Mouse (Mus musculus): ENCODE measurements around the gene Ankib1. TPM values are rescaled to one million over a fixed set of nuclear protein-coding genes. Genes with fewer than 3 reads are reported as not detected.
"Not testable (repeated sequence)": the region's sequence is repeated elsewhere in the genome, so short reads cannot be mapped to it uniquely, and the experiment has no call there.

Gene Ankib1
- polyA plus RNA-seq, 1 experiment from 2014 or later, result 15.0 TPM

DNA sequence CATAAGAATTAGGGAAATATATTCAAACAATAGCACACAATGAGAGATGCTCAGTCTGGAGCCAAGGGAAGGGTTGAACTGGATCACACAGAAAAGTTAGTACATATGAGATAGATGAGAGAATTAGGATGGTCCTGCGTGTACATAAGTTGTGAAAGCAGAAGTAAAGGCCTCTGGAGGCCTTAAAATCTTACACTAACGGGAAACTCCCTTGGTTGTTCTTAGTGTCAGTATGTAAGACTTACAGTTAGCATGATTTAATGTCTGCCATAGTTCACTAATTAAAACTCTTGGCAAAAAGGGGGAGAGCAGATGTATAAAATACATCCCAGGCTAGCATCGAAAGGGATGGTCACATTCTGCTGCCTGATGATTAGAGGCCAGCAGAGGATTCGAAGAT is 148.9 kb downstream of the Ankib1 start:
- Histone ChIP-seq H3K4me2 (no peak overlapping the region), H3K36me3 (ENCODE audit: control insufficient read depth, insufficient read depth, low read length) (no peaks in the 10 kb centered on the region), H3K9ac (ENCODE audit: low read length) (no peak overlapping the region), H3K27ac (ENCODE audit: low read depth, low read length) (no peak overlapping the region), H3K27me3 (ENCODE audit: control insufficient read depth, insufficient read depth, low read length) (no peaks in the 10 kb centered on the region), H3K4me3 (ENCODE audit: low read depth, low read length) (no peak overlapping the region), H3K4me1 (ENCODE audit: control insufficient read depth, insufficient read depth, low read length) (no peaks in the 10 kb centered on the region), H3K9me3 (ENCODE audit: control insufficient read depth, low read length) (no peaks in the 10 kb centered on the region)
- WGBS, result 90% methylated on average over 4 of the region's 4 CpGs
- DNase-seq (ENCODE audit: low spot score, missing footprints), result peak; percentile 23
- ATAC-seq (ENCODE audit: low FRiP score), result no peak

DNA sequence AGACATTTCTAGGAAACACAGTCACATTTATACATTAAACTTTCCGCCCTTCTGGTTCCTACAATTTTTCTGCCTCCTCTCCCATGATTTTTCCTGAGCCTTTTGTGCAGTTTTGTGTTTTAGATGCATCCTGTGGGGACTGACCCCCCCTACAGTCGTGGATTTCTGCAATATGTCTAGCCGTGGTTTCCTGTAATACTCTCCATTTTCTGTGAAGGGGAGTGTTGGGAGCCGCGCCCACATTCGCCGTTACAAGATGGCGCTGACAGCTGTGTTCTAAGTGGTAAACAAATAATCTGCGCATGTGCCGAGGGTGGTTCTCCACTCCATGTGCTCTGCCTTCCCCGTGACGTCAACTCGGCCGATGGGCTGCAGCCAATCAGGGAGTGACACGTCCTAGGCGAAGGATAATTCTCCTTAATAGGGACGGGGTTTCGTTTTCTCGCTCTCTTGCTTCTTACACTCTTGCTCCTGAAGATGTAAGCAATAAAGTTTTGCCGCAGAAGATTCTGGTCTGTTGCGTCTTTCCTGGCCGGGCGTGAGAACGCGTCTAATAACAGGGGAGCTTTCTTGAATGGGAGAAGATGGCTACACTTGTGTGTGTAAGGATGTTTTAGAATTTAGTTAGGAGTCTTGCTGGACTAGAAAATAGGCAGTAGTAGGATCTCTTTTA is 149.7 kb downstream of the Ankib1 start:
- 92% methylated on average over 15 of the region's 25 CpGs for WGBS
- not testable (repeated sequence) for H3K9me3 ChIP-seq (ENCODE audit: control insufficient read depth, low read length); H3K27ac ChIP-seq (ENCODE audit: low read depth, low read length); H3K9ac ChIP-seq (ENCODE audit: low read length); ATAC-seq (ENCODE audit: low FRiP score); H3K27me3 ChIP-seq (ENCODE audit: control insufficient read depth, insufficient read depth, low read length); H3K4me1 ChIP-seq (ENCODE audit: control insufficient read depth, insufficient read depth, low read length); H3K4me3 ChIP-seq (ENCODE audit: low read depth, low read length); DNase-seq (ENCODE audit: low spot score, missing footprints); H3K36me3 ChIP-seq (ENCODE audit: control insufficient read depth, insufficient read depth, low read length); H3K4me2 ChIP-seq

DNA sequence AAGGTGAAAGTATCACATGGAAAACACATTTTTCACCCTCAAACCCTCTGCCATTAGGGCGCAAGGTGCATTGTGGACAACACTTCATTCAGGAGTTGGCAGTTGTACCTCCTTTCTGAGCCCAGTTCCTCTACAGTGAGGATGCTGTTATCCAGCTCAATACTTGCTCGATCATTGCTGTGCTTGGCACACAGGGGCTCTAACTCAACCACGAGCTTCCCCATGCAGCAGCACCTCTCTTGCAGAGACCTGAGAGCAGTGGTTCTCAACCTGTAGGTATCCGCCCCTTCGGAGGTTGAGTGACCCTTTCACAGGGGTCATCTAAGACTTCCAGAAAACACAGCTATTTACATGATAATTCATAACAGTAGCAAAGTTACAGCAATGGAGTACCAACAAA is 151.1 kb downstream of the Ankib1 start:
- no peak for ATAC-seq (ENCODE audit: low FRiP score)
- Histone ChIP-seq H3K4me1 (ENCODE audit: control insufficient read depth, insufficient read depth, low read length) (no peaks in the 10 kb centered on the region), H3K4me3 (ENCODE audit: low read depth, low read length) (no peak overlapping the region), H3K27ac (ENCODE audit: low read depth, low read length) (no peak overlapping the region), H3K27me3 (ENCODE audit: control insufficient read depth, insufficient read depth, low read length) (no peaks in the 10 kb centered on the region), H3K9me3 (ENCODE audit: control insufficient read depth, low read length) (no peaks in the 10 kb centered on the region), H3K9ac (ENCODE audit: low read length) (no peak overlapping the region), H3K4me2 (no peak overlapping the region), H3K36me3 (ENCODE audit: control insufficient read depth, insufficient read depth, low read length) (no peaks in the 10 kb centered on the region)
- 87% methylated on average over 5 of the region's 5 CpGs for WGBS
- DNase-seq (ENCODE audit: low spot score, missing footprints), result no peak

DNA sequence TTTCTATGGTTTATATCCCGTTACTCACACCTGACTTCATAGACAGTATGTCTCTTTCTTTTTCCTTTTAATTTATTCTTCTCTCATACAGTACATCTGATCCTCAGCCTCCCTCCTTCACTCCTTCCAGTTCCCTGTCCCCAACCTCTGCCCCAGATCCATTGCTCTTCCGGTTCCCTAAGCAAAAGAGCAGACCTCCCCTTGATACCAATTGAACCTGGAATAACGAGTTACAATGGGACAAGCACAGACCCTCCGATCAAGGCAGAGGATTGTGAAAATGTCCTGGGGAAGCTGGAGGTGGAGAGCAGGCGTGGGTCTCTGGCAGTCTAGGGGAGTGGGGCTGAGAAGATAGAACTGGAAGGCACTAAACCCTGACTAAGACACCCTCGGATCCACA is 151.8 kb downstream of the Ankib1 start, which contains the start of gene Tmbim7:
Gene Tmbim7 (plus strand): TSS at position 301 of the 400 bp plus-strand sequence.
- H3K36me3 ChIP-seq (ENCODE audit: control insufficient read depth, insufficient read depth, low read length), result no peaks in the 10 kb centered on the region
- no peaks in the 10 kb centered on the region for H3K9me3 ChIP-seq (ENCODE audit: control insufficient read depth, low read length)
- H3K4me2 ChIP-seq, result no peak within 1 kb of the TSS
- no peaks in the 10 kb centered on the region for H3K4me1 ChIP-seq (ENCODE audit: control insufficient read depth, insufficient read depth, low read length)
- no peak within 1 kb of the TSS for H3K4me3 ChIP-seq (ENCODE audit: low read depth, low read length)
- 75% methylated on average over 6 of the region's 6 CpGs for WGBS
- H3K27ac ChIP-seq (ENCODE audit: low read depth, low read length), result no peak within 1 kb of the TSS
- ATAC-seq (ENCODE audit: low FRiP score) (no peak), DNase-seq (ENCODE audit: low spot score, missing footprints) (no peak)
- no peaks in the 10 kb centered on the region for H3K27me3 ChIP-seq (ENCODE audit: control insufficient read depth, insufficient read depth, low read length)
- H3K9ac ChIP-seq (ENCODE audit: low read length), result no peak within 1 kb of the TSS

DNA sequence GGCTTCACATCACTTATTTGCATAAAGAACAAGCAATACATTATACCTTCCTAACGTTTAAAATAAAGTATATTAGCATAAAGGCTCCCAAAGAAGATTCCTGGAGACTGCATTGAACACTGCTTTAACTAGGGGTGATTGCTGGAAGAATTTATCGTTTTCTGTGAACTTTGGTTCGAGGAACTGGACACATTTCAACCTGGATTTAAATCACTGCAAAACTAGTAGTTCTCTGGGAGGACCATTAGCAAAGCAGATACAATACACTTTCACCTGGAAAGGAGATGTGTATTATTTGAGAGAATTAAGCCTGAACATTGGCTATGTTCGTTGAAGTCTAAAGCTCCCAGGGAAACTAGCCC is 153.9 kb downstream of the Ankib1 start:
- 0 out of 2 replicates have a peak, but pooled peaks cover 2% of the 10 kb centered on the region for H3K36me3 ChIP-seq (ENCODE audit: control insufficient read depth, insufficient read depth, low read length)
- no peak overlapping the region for H3K4me2 ChIP-seq
- H3K4me1 ChIP-seq (ENCODE audit: control insufficient read depth, insufficient read depth, low read length), result no peaks in the 10 kb centered on the region; the same call in 1 of the 2 replicates
- no peak overlapping the region for H3K27ac ChIP-seq (ENCODE audit: low read depth, low read length)
- no peaks in the 10 kb centered on the region for H3K27me3 ChIP-seq (ENCODE audit: control insufficient read depth, insufficient read depth, low read length)
- no peak overlapping the region for H3K4me3 ChIP-seq (ENCODE audit: low read depth, low read length)
- ATAC-seq (ENCODE audit: low FRiP score) (no peak), DNase-seq (ENCODE audit: low spot score, missing footprints) (peak; percentile 67)
- no peak overlapping the region for H3K9ac ChIP-seq (ENCODE audit: low read length)
- H3K9me3 ChIP-seq (ENCODE audit: control insufficient read depth, low read length), result no peaks in the 10 kb centered on the region
- 75% methylated on average over 4 of the region's 4 CpGs for WGBS

DNA sequence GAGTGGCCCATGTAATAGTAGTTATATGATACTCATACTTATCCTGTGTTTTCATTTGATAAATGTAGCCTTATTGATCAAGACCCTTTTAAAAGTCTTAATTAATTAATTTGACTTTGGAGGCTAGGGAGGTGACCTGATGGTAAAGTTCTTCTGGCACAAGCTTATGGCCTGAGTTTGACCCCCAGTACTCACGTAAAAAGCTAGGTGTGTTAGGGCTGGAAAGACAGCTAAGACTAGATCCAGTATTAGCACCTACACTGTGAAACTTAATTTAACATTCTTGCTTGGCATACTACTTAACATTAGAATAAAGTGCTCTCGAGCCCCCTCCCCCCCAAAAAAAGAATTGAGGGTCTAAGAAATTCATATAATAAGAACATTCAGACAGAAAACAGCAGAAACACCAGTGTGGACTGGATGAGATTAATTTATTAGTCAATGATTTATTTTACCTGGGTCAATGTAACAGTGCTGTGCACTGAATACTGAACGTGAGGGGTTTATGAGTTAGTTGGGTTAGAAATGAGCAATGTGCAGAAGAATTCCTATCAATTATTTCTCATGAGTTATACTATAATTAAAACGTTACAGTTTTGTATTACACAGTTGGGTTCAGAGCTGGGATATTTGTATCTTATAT is 154.4 kb downstream of the Ankib1 start:
- Histone ChIP-seq H3K9me3 (ENCODE audit: control insufficient read depth, low read length) (no peaks in the 10 kb centered on the region), H3K4me1 (ENCODE audit: control insufficient read depth, insufficient read depth, low read length) (no peaks in the 10 kb centered on the region; the same call in 1 of the 2 replicates), H3K4me2 (peak overlapping the region; percentile 22; the same call in 1 of the 2 replicates), H3K4me3 (ENCODE audit: low read depth, low read length) (peak overlapping the region; percentile 94; the same call in 1 of the 2 replicates), H3K27ac (ENCODE audit: low read depth, low read length) (no peak overlapping the region), H3K9ac (ENCODE audit: low read length) (no peak overlapping the region), H3K36me3 (ENCODE audit: control insufficient read depth, insufficient read depth, low read length) (0 out of 2 replicates have a peak, but pooled peaks cover 2% of the 10 kb centered on the region), H3K27me3 (ENCODE audit: control insufficient read depth, insufficient read depth, low read length) (no peaks in the 10 kb centered on the region)
- WGBS, result 55% methylated on average over 4 of the region's 4 CpGs
- no peak for DNase-seq (ENCODE audit: low spot score, missing footprints)
- peak; percentile 41 for ATAC-seq (ENCODE audit: low FRiP score)

DNA sequence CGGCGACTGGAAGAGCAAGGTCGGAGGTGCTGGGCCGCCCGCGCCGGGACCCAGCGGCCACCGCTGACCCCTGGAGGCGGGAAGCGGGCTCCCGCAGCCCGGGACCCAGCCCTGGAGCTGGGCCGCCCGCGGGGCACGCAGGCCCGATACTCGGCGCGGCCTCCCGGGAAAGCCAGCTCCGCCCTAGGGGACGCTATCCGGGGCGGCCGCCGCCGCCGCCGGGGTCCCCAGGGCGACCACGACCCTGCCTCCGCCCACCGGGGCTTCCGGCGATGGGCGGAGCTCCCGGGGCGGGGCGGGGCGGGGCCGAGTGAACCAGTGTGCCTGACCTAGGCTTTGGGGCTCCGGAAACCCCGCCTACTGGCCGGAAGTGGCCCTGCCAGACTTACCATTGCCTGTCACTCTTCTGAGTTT is 155.0 kb downstream of the Ankib1 start:
- under 1% methylated on average over 36 of the region's 46 CpGs for WGBS
- H3K9me3 ChIP-seq (ENCODE audit: control insufficient read depth, low read length), result no peaks in the 10 kb centered on the region
- H3K36me3 ChIP-seq (ENCODE audit: control insufficient read depth, insufficient read depth, low read length), result 0 out of 2 replicates have a peak, but pooled peaks cover 2% of the 10 kb centered on the region
- H3K4me1 ChIP-seq (ENCODE audit: control insufficient read depth, insufficient read depth, low read length), result no peaks in the 10 kb centered on the region; the same call in 1 of the 2 replicates
- ATAC-seq (ENCODE audit: low FRiP score) (peak; percentile 98), DNase-seq (ENCODE audit: low spot score, missing footprints) (peak; percentile 99)
- H3K27me3 ChIP-seq (ENCODE audit: control insufficient read depth, insufficient read depth, low read length), result no peaks in the 10 kb centered on the region
- peak overlapping the region; percentile 37 for H3K4me2 ChIP-seq
- H3K27ac ChIP-seq (ENCODE audit: low read depth, low read length), result peak overlapping the region; percentile 81
- H3K9ac ChIP-seq (ENCODE audit: low read length), result peak overlapping the region; percentile 93
- peak overlapping the region; percentile 94 for H3K4me3 ChIP-seq (ENCODE audit: low read depth, low read length)

DNA sequence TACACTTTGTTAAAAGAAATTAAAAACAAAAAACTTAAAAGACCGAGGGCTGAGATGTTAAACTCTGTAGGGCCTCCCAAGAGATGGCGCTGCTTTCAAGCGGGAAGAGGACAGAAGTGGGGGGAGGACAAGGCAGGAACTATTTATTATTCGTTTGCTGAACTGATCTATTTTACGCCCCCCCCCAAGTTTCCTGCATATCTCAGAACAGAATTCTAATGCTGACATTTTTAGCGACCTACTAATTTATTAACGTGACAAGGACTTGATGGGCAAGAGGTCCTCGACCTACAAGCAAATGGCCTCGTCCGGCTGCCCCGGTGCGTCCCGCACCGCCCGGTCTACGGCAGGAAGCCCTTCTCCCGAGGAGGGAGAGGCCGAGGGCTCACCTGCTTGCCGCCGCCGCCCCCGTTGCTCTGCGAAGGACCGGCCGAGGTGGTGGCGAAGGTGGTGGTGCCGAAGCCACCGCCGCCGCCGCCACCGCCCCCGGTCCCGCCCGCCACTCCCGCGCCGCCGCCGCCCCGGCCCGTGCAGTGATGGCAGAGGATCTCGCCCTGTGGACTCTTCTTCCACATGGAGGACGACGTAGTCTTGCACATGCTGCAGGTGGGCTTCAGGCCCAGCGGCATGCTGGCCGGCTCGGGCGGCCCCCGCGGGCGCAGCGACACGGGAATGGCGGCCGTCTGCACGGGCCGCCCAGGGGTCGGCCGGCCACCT is 155.6 kb downstream of the Ankib1 start:
- ATAC-seq (ENCODE audit: low FRiP score) (peak; percentile 45), DNase-seq (ENCODE audit: low spot score, missing footprints) (peak; percentile 97)
- H3K27ac ChIP-seq (ENCODE audit: low read depth, low read length), result peak overlapping the region; percentile 81
- H3K4me2 ChIP-seq, result peak overlapping the region; percentile 37
- under 1% methylated on average over 53 of the region's 60 CpGs for WGBS
- no peaks in the 10 kb centered on the region for H3K9me3 ChIP-seq (ENCODE audit: control insufficient read depth, low read length)
- peak overlapping the region; percentile 94 for H3K4me3 ChIP-seq (ENCODE audit: low read depth, low read length)
- H3K4me1 ChIP-seq (ENCODE audit: control insufficient read depth, insufficient read depth, low read length), result no peaks in the 10 kb centered on the region; the same call in 1 of the 2 replicates
- no peaks in the 10 kb centered on the region for H3K27me3 ChIP-seq (ENCODE audit: control insufficient read depth, insufficient read depth, low read length)
- peak overlapping the region; percentile 93 for H3K9ac ChIP-seq (ENCODE audit: low read length)
- H3K36me3 ChIP-seq (ENCODE audit: control insufficient read depth, insufficient read depth, low read length), result 0 out of 2 replicates have a peak, but pooled peaks cover 3% of the 10 kb centered on the region

Measured in midbrain, embryonic 11.5 days (tissue).